Comparison of ENCODE assay signal across 24 mouse cellular contexts in the genomic region with DNA sequence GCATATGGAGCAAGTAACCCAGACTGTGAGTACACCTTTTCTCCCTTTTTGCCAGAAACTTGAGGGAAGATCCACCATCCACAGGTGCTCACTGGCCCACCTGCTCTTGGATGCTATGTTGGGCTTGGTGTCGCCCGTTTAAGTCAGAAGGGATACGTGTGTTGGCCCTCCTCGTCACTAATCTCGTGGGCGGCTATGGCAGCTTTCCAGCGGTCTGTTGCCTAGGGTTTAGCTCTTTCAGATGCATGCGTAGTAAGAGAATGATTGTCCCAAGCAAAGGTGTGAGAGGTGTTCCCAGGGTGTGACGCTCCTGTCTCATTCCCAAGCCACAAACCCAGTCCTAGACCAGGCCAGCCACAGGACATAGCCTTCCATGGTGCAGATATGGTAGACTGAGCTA. TPM values are rescaled to one million over a fixed set of nuclear protein-coding genes. Genes with fewer than 3 reads are reported as not detected.
"Had no signal": no experiment of that assay in that cellular context is flagged by ENCODE, and none has a peak within 500 bp of the region (broad histone marks: within the 10 kb centered on the region; RNA-seq: fewer than 3 reads in every experiment).

No protein-coding gene starts in this region.

- H3K27ac ChIP-seq: limb, embryonic 10.5 days; limb, embryonic 13.5 days; liver, embryonic 12.5 days; liver, embryonic 15.5 days; lung, embryonic 15.5 days; midbrain, embryonic 10.5 days; midbrain, embryonic 13.5 days; neural tube, embryonic 13.5 days; stomach, embryonic 15.5 days had no signal

- H3K4me3 ChIP-seq: limb, embryonic 10.5 days; limb, embryonic 13.5 days; liver, embryonic 12.5 days; liver, embryonic 15.5 days; lung, embryonic 15.5 days; midbrain, embryonic 10.5 days; midbrain, embryonic 13.5 days; myocyte; neural tube, embryonic 13.5 days; stomach, embryonic 15.5 days had no signal

- H3K27me3 ChIP-seq: limb, embryonic 13.5 days; liver, embryonic 12.5 days; liver, embryonic 15.5 days; lung, embryonic 15.5 days; megakaryocyte, embryonic 14.5 days; midbrain, embryonic 13.5 days; neural tube, embryonic 13.5 days; stomach, embryonic 15.5 days had no signal

- DNase-seq: kidney, postnatal 14 days; kidney, postnatal 4 days; liver; lung, adult 18-20 months; lung, postnatal 10 days; lung, postnatal 36 days; retina, postnatal 1 day; right cerebral cortex, postnatal 25 days; spleen, adult 18-20 months; thymus, postnatal 36 days had no signal

- ATAC-seq: liver, embryonic 12.5 days; midbrain, embryonic 13.5 days; midbrain, embryonic 16.5 days had no signal

RNA-seq across cellular contexts. Expression of a gene that starts 31.4 kb away (rescaled TPM):
- total RNA-seq: monocyte, adult 5-6 weeks; neutrophil, adult 5-6 weeks had no signal

RNA-seq across cellular contexts. Expression of a gene that starts 34.8 kb away (rescaled TPM):
- total RNA-seq: neutrophil, adult 5-6 weeks had no signal
